Mouse (Mus musculus) CD4-positive, CD25-positive, alpha-beta regulatory T cell, adult 9 weeks (primary cell): ENCODE data around the gene Fkbp1b. TPM values are rescaled to one million over a fixed set of nuclear protein-coding genes. Genes with fewer than 3 reads are reported as not detected.

ENCODE experiments used
- polyA plus RNA-seq: library from polyadenylated mRNA; unstranded; fragments of 100-300 nt; shearing (Covaris generic); gene quantifications from one replicate; pipeline ENCODE4 v1.2.1, GENCODE M21; 2017

Fkbp1b gene
- polyA plus RNA-seq, result 0.45 TPM

GRCm38 (mm10) chr12:4841392-4841887, at the start of gene Fkbp1b:
Gene Fkbp1b (minus strand): TSS chr12:4841591.

DNA sequence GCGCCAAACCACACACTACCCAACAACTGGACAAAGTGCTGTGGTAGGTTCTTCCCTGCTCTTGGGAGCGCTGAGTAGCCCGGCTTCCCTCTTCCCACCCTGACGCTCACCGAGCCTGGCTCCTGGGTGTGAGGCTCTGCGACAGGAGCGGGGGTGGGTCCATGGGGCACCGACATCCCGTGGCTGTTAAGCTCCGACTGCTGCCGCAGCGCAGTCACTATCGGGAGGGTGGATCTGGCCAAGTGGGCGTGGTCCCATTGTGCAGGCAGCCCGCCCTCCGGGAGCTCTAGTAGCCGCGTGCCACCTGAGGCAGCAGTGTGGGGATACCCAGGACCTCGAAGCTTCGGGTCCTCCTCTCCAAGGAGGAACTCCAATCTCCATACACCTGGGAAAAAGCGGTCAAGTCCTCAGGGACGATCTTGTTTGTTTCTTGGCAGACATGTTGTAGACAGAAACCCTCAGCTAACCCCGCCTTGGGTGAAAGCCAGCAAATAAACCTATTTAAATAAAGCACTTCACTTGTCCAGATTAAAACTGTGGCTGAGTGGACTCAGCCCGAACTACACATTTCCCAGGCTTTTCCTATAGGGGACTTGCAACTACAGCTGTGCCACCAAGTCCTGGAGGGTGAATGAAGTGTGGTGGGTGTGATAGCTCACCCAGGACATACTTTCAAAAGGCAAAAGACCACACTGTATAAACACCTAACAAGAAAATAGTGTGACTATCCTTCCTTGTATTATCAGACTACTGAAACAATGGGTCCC, 33.0 kb upstream of the Fkbp1b start, which contains the start of gene Mfsd2b:
TSS of gene Mfsd2b (minus strand) at position 199 of the 767 bp plus-strand sequence.

DNA sequence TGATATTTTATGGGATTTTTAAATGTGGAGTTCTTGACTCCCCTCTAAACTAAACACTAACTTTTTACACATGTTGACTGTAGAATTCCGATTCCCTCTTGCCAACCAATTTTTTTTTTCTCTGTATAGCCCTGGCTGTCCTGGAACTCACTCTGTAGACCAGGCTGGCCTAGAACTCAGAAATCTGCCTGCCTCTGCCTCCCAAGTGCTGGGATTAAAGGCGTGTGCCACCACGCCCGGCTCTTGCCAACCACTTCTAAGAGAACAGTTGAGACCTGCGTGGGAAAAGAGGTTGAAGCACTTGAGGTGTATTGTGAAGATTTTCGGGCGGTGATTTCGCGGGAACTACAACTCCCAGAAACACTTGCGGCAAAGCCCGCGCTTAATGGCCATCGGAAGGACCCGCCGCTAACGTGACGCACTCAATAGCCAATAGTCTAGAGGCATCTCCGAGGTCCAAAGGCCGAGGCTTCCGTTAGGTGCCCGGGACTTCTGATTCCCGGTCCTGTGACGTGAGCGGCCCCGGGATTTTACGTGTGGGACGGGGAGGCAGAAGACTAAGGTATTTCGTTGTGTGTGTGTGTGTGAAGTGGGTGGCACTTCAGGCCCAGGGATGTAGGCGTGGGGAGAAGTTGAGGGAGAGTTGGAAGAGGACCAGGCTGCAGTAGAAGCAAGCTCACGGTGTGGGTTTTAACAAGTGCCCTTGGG, 1.7 kb upstream of the Fkbp1b start, which contains the start of gene Wdcp:
TSS of gene Wdcp (plus strand) at position 414 of the 708 bp plus-strand sequence.

DNA sequence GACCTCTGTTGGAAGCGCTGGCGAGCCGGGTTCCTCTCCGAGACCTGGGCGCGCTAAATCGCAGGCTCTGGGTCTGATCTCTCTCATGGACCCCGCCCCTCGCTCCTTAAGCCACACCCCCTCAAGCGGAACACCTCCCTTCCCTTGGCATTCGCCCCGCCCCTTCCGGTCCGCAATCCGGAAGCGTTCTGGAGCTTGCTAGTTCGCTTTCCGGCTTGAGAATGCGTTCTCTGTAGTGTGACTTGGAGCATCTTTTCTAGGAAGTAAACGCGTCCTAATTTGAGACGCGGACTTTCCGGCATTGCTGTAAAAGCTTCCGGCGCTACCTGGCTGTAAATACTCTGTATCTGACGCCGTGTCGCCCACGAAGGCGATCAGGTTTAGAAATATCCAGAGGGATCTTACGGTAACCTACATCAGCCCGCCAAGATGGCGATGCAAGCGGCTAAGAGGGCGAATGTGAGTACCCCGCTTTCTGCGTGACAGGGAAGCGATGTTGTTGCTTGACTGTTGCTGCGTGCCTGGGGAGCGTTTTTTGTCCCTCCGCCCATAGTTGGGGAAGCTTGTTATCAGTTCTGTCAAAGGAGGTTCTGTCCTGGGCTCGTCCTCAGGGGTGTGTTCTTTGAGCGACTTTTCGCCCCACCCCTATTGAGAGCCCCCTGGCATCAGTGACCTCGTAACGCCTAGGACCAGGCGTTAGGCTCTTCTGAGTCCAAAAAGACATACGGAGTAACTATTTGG, 23.9 kb downstream of the Fkbp1b start, which contains the start of gene Sf3b6:
TSS of gene Sf3b6 (plus strand) at position 184 of the 741 bp plus-strand sequence.

Other genes starting within 250 kb of the Fkbp1b start
- 29.4 TPM for gene Itsn2, start 249.0 kb downstream of the Fkbp1b start, polyA plus RNA-seq
- not detected for gene Gm3625, start 248.7 kb downstream of the Fkbp1b start, polyA plus RNA-seq
- not detected for gene Fam228a, start 103.2 kb downstream of the Fkbp1b start, polyA plus RNA-seq
- gene Pfn4, start 72.6 kb downstream of the Fkbp1b start, polyA plus RNA-seq, result 0.21 TPM
- gene Fam228b, start 72.3 kb downstream of the Fkbp1b start, polyA plus RNA-seq, result 0.65 TPM
- 422 TPM for gene Sf3b6, start 24.0 kb downstream of the Fkbp1b start, polyA plus RNA-seq
- gene Wdcp, start 1.7 kb upstream of the Fkbp1b start, polyA plus RNA-seq, result 15.0 TPM
- 0.81 TPM for gene Mfsd2b, start 32.8 kb upstream of the Fkbp1b start, polyA plus RNA-seq
- 10.0 TPM for gene Ubxn2a, start 66.1 kb upstream of the Fkbp1b start, polyA plus RNA-seq
- gene Atad2b, start 75.8 kb upstream of the Fkbp1b start, polyA plus RNA-seq, result 8.7 TPM